Mouse (Mus musculus): ENCODE results near the gene Syne2. TPM values are rescaled to one million over a fixed set of nuclear protein-coding genes. Genes with fewer than 3 reads are reported as not detected.

Gene Syne2
- polyA plus RNA-seq, 1 experiment from 2014 or later = 42.1 TPM

- peaks cover 15% of the 10 kb centered on the region for H3K4me1 ChIP-seq (ENCODE audit: control insufficient read depth, insufficient read depth, low read length)
- H3K27ac ChIP-seq (ENCODE audit: low read length) = no peak overlapping the region
- no peak overlapping the region for H3K4me2 ChIP-seq (ENCODE audit: low read depth, low read length)
- H3K27me3 ChIP-seq (ENCODE audit: control insufficient read depth, insufficient read depth, low read length) = no peaks in the 10 kb centered on the region
- H3K4me3 ChIP-seq (replicated peaks; ENCODE audit: low read length) = no peak overlapping the region
- no peaks in the 10 kb centered on the region for H3K9me3 ChIP-seq (replicated peaks; ENCODE audit: control insufficient read depth, low read length)
- no peak for ATAC-seq (ENCODE audit: insufficient read depth, low FRiP score)
- no peaks in the 10 kb centered on the region for H3K36me3 ChIP-seq (ENCODE audit: control insufficient read depth, insufficient read depth, low read length)
- WGBS = 62% methylated on average over 9 of the region's 9 CpGs
- H3K9ac ChIP-seq (ENCODE audit: low read length) = no peak overlapping the region
Measured at GRCm38 (mm10) chr12:75873546-75874235, 55.8 kb downstream of the Syne2 start.

DNA sequence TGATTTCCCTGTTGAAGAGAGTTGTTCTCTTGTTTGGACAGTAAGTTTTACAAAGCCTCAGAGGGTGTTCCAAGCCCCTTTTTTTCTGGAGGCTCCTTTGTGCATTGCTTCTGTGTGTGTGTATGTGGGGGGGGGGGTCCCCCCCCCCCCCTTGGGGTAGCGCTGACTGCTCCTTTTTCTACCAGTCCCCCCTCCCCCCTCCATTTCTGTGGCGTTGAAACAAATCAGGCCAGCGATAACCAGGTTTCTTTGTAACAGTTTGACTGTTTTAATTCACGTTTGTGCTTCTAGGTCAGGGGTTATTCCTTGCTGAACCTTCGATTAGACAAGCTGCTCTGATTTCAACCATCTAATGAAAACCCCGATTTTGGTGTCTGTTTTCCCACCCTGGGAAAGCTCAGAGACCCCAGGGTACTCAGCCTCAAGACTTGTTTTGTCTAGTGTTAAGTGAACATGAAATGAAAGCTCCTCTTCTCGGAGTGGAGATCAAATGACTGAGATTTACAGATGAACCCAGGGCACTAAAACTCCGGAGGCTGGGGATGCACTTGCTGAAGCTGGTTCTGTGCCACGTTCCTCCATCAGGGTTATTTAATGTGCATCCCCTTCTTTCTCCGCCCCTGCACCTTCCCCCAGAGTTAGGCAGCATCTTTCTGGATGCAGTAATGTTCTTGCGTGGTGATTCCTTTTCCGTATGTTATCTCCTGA is 56.5 kb downstream of the Syne2 start:
- H3K9me3 ChIP-seq (replicated peaks; ENCODE audit: control insufficient read depth, low read length) = no peaks in the 10 kb centered on the region
- H3K9ac ChIP-seq (ENCODE audit: low read length) = no peak overlapping the region
- H3K4me3 ChIP-seq (replicated peaks; ENCODE audit: low read length) = no peak overlapping the region
- no peak overlapping the region for H3K4me2 ChIP-seq (ENCODE audit: low read depth, low read length)
- H3K36me3 ChIP-seq (ENCODE audit: control insufficient read depth, insufficient read depth, low read length) = no peaks in the 10 kb centered on the region
- H3K4me1 ChIP-seq (ENCODE audit: control insufficient read depth, insufficient read depth, low read length) = peaks cover 8% of the 10 kb centered on the region; the same call in 1 of the 2 replicates
- no peak overlapping the region for H3K27ac ChIP-seq (ENCODE audit: low read length)
- H3K27me3 ChIP-seq (ENCODE audit: control insufficient read depth, insufficient read depth, low read length) = no peaks in the 10 kb centered on the region
- WGBS = 42% methylated on average over 12 of the region's 12 CpGs
- no peak for ATAC-seq (ENCODE audit: insufficient read depth, low FRiP score)

DNA sequence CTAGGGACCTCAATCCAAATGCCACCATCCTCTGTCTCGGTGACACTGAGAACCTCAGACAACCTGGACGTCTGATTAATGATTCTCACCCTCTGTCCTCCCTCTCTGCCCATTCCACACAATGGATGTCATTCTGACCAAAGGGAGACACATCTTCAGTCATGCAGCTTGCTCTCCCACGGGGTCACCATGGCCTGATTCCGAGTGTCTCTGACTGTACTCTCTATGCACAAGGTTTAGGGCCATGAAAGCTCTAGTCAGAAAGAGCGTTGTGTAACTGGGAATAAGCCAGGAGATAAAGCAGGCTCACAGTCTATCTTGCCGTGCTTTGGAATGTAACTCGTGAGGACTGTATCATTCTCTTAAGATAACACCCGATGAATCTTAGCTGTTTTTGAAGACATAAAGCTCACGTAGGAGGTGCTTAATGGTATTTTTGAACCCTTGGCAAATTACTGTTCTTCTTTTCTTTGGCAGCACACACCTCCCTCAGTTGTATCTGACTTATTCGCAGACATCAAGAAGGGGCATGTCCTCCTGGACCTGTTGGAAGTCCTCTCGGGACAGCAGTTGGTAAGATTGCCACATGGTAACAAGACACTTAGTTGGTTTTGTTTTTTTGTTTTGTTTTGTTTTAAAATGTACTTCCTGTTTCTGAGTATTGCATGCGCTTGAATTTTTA is 61.8 kb downstream of the Syne2 start:
- Histone ChIP-seq H3K4me1 (ENCODE audit: control insufficient read depth, insufficient read depth, low read length) (no peaks in the 10 kb centered on the region), H3K27me3 (ENCODE audit: control insufficient read depth, insufficient read depth, low read length) (no peaks in the 10 kb centered on the region), H3K36me3 (ENCODE audit: control insufficient read depth, insufficient read depth, low read length) (0 out of 2 replicates have a peak, but pooled peaks cover 3% of the 10 kb centered on the region), H3K27ac (ENCODE audit: low read length) (peak overlapping the region; percentile 20; the same call in 1 of the 2 replicates), H3K4me3 (replicated peaks; ENCODE audit: low read length) (no peak overlapping the region), H3K4me2 (ENCODE audit: low read depth, low read length) (no peak overlapping the region), H3K9ac (ENCODE audit: low read length) (no peak overlapping the region), H3K9me3 (replicated peaks; ENCODE audit: control insufficient read depth, low read length) (no peaks in the 10 kb centered on the region)
- WGBS = 76% methylated on average over 12 of the region's 12 CpGs
- ATAC-seq (ENCODE audit: insufficient read depth, low FRiP score) = no peak

- Histone ChIP-seq H3K9ac (ENCODE audit: low read length) (no peak overlapping the region), H3K27ac (ENCODE audit: low read length) (no peak overlapping the region), H3K4me3 (replicated peaks; ENCODE audit: low read length) (no peak overlapping the region), H3K9me3 (replicated peaks; ENCODE audit: control insufficient read depth, low read length) (no peaks in the 10 kb centered on the region), H3K4me1 (ENCODE audit: control insufficient read depth, insufficient read depth, low read length) (no peaks in the 10 kb centered on the region), H3K27me3 (ENCODE audit: control insufficient read depth, insufficient read depth, low read length) (no peaks in the 10 kb centered on the region), H3K36me3 (ENCODE audit: control insufficient read depth, insufficient read depth, low read length) (0 out of 2 replicates have a peak, but pooled peaks cover 3% of the 10 kb centered on the region), H3K4me2 (ENCODE audit: low read depth, low read length) (no peak overlapping the region)
- no peak for ATAC-seq (ENCODE audit: insufficient read depth, low FRiP score)
- WGBS = 53% methylated on average over 4 of the region's 4 CpGs
Measured at GRCm38 (mm10) chr12:75881554-75881953, 63.6 kb downstream of the Syne2 start.

- Histone ChIP-seq H3K9ac (ENCODE audit: low read length) (no peak overlapping the region), H3K4me2 (ENCODE audit: low read depth, low read length) (no peak overlapping the region), H3K27me3 (ENCODE audit: control insufficient read depth, insufficient read depth, low read length) (no peaks in the 10 kb centered on the region), H3K9me3 (replicated peaks; ENCODE audit: control insufficient read depth, low read length) (no peaks in the 10 kb centered on the region), H3K27ac (ENCODE audit: low read length) (no peak overlapping the region), H3K4me3 (replicated peaks; ENCODE audit: low read length) (no peak overlapping the region), H3K4me1 (ENCODE audit: control insufficient read depth, insufficient read depth, low read length) (no peaks in the 10 kb centered on the region), H3K36me3 (ENCODE audit: control insufficient read depth, insufficient read depth, low read length) (peaks cover 11% of the 10 kb centered on the region; the same call in 1 of the 2 replicates)
- WGBS = 76% methylated on average over 7 of the region's 7 CpGs
- no peak for ATAC-seq (ENCODE audit: insufficient read depth, low FRiP score)
Measured at GRCm38 (mm10) chr12:75886161-75886560, 68.2 kb downstream of the Syne2 start.

GRCm38 (mm10) chr12:75886946-75887345 is 69.0 kb downstream of the Syne2 start:
- Histone ChIP-seq H3K27ac (ENCODE audit: low read length) (no peak overlapping the region), H3K27me3 (ENCODE audit: control insufficient read depth, insufficient read depth, low read length) (no peaks in the 10 kb centered on the region), H3K4me2 (ENCODE audit: low read depth, low read length) (no peak overlapping the region), H3K36me3 (ENCODE audit: control insufficient read depth, insufficient read depth, low read length) (peaks cover 8% of the 10 kb centered on the region; the same call in 1 of the 2 replicates), H3K9ac (ENCODE audit: low read length) (no peak overlapping the region), H3K4me1 (ENCODE audit: control insufficient read depth, insufficient read depth, low read length) (no peaks in the 10 kb centered on the region), H3K9me3 (replicated peaks; ENCODE audit: control insufficient read depth, low read length) (no peaks in the 10 kb centered on the region), H3K4me3 (replicated peaks; ENCODE audit: low read length) (no peak overlapping the region)
- 88% methylated on average over 2 of the region's 2 CpGs for WGBS
- ATAC-seq (ENCODE audit: insufficient read depth, low FRiP score) = no peak

GRCm38 (mm10) chr12:75888721-75889120 is 70.8 kb downstream of the Syne2 start:
- Histone ChIP-seq H3K9ac (ENCODE audit: low read length) (no peak overlapping the region), H3K4me3 (replicated peaks; ENCODE audit: low read length) (no peak overlapping the region), H3K36me3 (ENCODE audit: control insufficient read depth, insufficient read depth, low read length) (peaks cover 8% of the 10 kb centered on the region; the same call in 1 of the 2 replicates), H3K4me1 (ENCODE audit: control insufficient read depth, insufficient read depth, low read length) (no peaks in the 10 kb centered on the region), H3K27ac (ENCODE audit: low read length) (no peak overlapping the region), H3K9me3 (replicated peaks; ENCODE audit: control insufficient read depth, low read length) (no peaks in the 10 kb centered on the region), H3K27me3 (ENCODE audit: control insufficient read depth, insufficient read depth, low read length) (no peaks in the 10 kb centered on the region), H3K4me2 (ENCODE audit: low read depth, low read length) (no peak overlapping the region)
- no peak for ATAC-seq (ENCODE audit: insufficient read depth, low FRiP score)
- 92% methylated on average over 12 of the region's 12 CpGs for WGBS

- Histone ChIP-seq H3K9me3 (replicated peaks; ENCODE audit: control insufficient read depth, low read length) (no peaks in the 10 kb centered on the region), H3K4me1 (ENCODE audit: control insufficient read depth, insufficient read depth, low read length) (no peaks in the 10 kb centered on the region), H3K4me2 (ENCODE audit: low read depth, low read length) (no peak overlapping the region), H3K4me3 (replicated peaks; ENCODE audit: low read length) (no peak overlapping the region), H3K27me3 (ENCODE audit: control insufficient read depth, insufficient read depth, low read length) (no peaks in the 10 kb centered on the region), H3K36me3 (ENCODE audit: control insufficient read depth, insufficient read depth, low read length) (peaks cover 8% of the 10 kb centered on the region; the same call in 1 of the 2 replicates), H3K9ac (ENCODE audit: low read length) (no peak overlapping the region), H3K27ac (ENCODE audit: low read length) (no peak overlapping the region)
- ATAC-seq (ENCODE audit: insufficient read depth, low FRiP score) = no peak
- 91% methylated on average over 5 of the region's 5 CpGs for WGBS
Measured at GRCm38 (mm10) chr12:75891206-75891605, 73.3 kb downstream of the Syne2 start.

DNA sequence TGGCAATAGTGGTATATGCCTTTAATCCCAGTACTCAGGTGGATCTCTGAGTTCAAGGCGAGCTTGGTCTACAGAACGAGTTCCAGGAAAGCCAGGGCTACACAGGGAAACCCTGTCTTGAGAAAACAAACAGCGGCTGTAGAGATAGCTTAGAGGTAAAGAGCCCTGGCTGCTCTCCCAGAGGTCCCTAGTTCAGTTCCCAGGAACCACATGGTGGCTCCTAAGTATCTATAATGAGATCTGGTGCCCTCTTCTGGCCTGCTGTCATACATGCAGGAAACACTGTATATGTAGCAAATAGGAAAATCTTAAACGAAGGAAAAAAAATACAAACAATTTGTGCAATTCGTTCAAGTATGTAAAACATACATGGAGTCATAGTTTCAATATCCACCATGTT is 75.5 kb downstream of the Syne2 start:
- H3K4me1 ChIP-seq (ENCODE audit: control insufficient read depth, insufficient read depth, low read length) = no peaks in the 10 kb centered on the region
- no peak overlapping the region for H3K4me3 ChIP-seq (replicated peaks; ENCODE audit: low read length)
- H3K27ac ChIP-seq (ENCODE audit: low read length) = no peak overlapping the region
- H3K36me3 ChIP-seq (ENCODE audit: control insufficient read depth, insufficient read depth, low read length) = peaks cover 7% of the 10 kb centered on the region; the same call in 1 of the 2 replicates
- H3K9ac ChIP-seq (ENCODE audit: low read length) = no peak overlapping the region
- H3K27me3 ChIP-seq (ENCODE audit: control insufficient read depth, insufficient read depth, low read length) = no peaks in the 10 kb centered on the region
- no peak for ATAC-seq (ENCODE audit: insufficient read depth, low FRiP score)
- H3K4me2 ChIP-seq (ENCODE audit: low read depth, low read length) = no peak overlapping the region
- H3K9me3 ChIP-seq (replicated peaks; ENCODE audit: control insufficient read depth, low read length) = no peaks in the 10 kb centered on the region
- 69% methylated on average over 5 of the region's 5 CpGs for WGBS
